Mouse (Mus musculus): ENCODE results near the gene Sept9. TPM values are rescaled to one million over a fixed set of nuclear protein-coding genes. Genes with fewer than 3 reads are reported as not detected.

Gene Sept9
- polyA plus RNA-seq, 1 experiment from 2014 or later = 96.5 TPM

DNA sequence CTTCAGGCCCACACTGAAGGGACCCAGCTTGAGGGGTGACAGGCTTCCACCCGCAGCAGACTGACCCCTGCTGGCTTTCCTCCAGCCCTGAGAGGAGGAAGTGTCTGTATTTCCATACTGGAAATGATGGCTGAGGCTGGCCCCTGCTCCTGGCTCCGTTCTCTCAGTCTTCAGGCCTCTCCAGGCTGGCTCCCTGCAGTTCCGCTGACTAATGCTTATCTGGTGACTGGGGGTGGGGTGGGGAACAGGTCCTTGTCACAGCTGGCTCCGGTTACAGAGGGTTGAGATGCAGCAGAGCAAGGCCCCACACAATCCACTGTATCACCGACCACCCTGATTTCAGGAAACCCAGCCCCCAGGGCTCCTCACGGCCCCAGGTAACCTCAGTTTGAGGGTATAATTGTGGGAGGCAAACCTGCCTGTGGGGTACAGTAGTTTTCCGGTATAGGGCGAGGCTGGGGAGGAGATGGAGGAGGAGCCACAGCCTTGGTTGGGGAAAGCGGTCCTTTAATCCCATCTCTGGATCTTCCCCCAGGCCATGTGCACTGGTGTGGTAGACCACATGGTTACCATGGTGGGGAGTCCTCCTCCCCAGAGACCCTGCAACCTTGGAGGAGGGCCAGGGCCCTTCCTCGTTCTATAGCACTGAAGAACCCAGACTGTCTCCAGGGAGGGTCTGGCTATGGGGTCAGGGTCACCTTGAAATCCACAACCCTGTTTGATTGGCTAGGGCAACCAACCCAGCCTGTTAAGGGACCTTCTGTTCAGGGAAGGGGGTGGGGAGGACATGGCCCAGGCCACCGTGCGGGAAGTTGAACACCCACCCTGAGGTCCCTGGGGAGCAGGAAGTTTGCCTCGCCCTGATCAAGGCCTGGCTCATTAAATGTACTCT lies 108.7 kb downstream of the Sept9 start:
- Histone ChIP-seq H3K27me3 (ENCODE audit: control insufficient read depth, insufficient read depth, low read length) (no peaks in the 10 kb centered on the region), H3K27ac (peak overlapping the region; percentile 63), H3K4me3 (replicated peaks; ENCODE audit: low read length) (no peak overlapping the region), H3K4me2 (replicated peaks) (no peak overlapping the region), H3K9ac (peak overlapping the region; percentile 10; the same call in 1 of the 2 replicates), H3K9me3 (ENCODE audit: control insufficient read depth, low read length) (no peaks in the 10 kb centered on the region), H3K36me3 (replicated peaks; ENCODE audit: control insufficient read depth, insufficient read depth) (no peaks in the 10 kb centered on the region), H3K4me1 (replicated peaks; ENCODE audit: control insufficient read depth, insufficient read depth, low read length) (peaks cover 31% of the 10 kb centered on the region)
- DNase-seq (ENCODE audit: low spot score) = no peak
- WGBS = 41% methylated on average over 13 of the region's 13 CpGs
- no peak for ATAC-seq (ENCODE audit: low FRiP score)

DNA sequence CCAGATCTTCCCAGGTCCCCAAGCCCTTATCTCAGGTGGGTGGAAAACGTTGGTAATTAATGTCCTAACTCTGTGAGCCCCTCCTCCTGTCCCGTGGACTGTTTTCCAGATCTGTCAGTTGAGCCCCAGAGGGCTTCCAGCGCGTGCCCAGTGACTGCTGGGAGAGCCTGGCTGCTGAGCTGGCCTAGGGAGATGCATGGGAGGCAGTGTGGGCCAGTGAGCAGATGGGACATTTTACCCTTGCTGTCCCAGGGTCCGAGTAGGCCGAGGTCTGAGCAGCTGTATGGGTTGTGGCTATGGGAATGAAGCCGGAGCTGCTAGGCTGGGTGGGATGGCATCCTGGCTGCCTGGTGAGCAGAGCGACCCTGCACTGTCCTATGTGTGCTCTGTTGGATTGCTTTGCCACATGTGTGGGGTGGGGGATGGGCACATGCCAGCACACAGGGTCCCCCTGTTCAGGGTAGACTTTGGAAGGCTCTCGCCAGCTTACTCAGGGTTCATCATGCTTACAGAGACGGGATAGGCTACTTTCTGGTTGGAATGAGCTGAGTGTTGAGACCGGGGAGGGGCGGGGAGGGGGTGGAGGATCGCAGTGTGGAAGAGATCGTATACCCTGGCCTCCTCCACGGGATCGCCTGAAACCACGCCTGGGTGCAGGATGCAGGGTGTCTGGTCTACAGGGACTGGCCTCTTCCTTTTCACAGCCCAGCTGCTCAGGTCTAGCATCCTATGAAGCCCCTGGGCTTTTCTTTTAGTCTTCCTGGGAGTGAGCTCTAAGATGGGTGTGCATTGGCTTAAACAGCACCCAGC lies 109.9 kb downstream of the Sept9 start:
- 70% methylated on average over 17 of the region's 17 CpGs for WGBS
- no peak for DNase-seq (ENCODE audit: low spot score)
- H3K4me2 ChIP-seq (replicated peaks) = no peak overlapping the region
- no peaks in the 10 kb centered on the region for H3K9me3 ChIP-seq (ENCODE audit: control insufficient read depth, low read length)
- H3K4me1 ChIP-seq (replicated peaks; ENCODE audit: control insufficient read depth, insufficient read depth, low read length) = peaks cover 35% of the 10 kb centered on the region
- H3K27ac ChIP-seq = no peak overlapping the region
- no peaks in the 10 kb centered on the region for H3K27me3 ChIP-seq (ENCODE audit: control insufficient read depth, insufficient read depth, low read length)
- H3K9ac ChIP-seq = no peak overlapping the region
- ATAC-seq (ENCODE audit: low FRiP score) = no peak
- H3K4me3 ChIP-seq (replicated peaks; ENCODE audit: low read length) = no peak overlapping the region
- no peaks in the 10 kb centered on the region for H3K36me3 ChIP-seq (replicated peaks; ENCODE audit: control insufficient read depth, insufficient read depth)

DNA sequence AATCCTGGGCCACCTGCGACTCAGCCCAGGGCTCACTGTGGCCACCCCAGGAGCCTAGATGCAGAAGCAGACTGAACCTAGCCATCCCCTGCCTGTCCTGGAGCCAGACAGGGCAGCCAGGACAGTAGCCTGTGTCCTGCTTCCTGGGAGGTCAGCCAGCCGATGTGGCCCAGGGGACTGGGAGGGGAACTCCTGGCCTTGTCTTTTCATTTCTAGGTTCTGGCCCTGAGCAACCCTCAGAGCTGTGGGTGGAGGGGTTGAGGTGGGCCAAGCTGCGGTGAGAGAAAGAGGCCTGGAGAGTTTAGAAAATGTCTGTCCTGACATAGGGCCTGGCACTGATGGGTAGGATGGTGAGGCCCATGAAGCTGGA lies 110.4 kb downstream of the Sept9 start:
- Histone ChIP-seq H3K4me1 (replicated peaks; ENCODE audit: control insufficient read depth, insufficient read depth, low read length) (peaks cover 35% of the 10 kb centered on the region), H3K4me2 (replicated peaks) (no peak overlapping the region), H3K36me3 (replicated peaks; ENCODE audit: control insufficient read depth, insufficient read depth) (no peaks in the 10 kb centered on the region), H3K9ac (no peak overlapping the region), H3K9me3 (ENCODE audit: control insufficient read depth, low read length) (no peaks in the 10 kb centered on the region), H3K27me3 (ENCODE audit: control insufficient read depth, insufficient read depth, low read length) (no peaks in the 10 kb centered on the region), H3K4me3 (replicated peaks; ENCODE audit: low read length) (no peak overlapping the region), H3K27ac (no peak overlapping the region)
- 84% methylated on average over 3 of the region's 3 CpGs for WGBS
- DNase-seq (ENCODE audit: low spot score) (no peak), ATAC-seq (ENCODE audit: low FRiP score) (no peak)

DNA sequence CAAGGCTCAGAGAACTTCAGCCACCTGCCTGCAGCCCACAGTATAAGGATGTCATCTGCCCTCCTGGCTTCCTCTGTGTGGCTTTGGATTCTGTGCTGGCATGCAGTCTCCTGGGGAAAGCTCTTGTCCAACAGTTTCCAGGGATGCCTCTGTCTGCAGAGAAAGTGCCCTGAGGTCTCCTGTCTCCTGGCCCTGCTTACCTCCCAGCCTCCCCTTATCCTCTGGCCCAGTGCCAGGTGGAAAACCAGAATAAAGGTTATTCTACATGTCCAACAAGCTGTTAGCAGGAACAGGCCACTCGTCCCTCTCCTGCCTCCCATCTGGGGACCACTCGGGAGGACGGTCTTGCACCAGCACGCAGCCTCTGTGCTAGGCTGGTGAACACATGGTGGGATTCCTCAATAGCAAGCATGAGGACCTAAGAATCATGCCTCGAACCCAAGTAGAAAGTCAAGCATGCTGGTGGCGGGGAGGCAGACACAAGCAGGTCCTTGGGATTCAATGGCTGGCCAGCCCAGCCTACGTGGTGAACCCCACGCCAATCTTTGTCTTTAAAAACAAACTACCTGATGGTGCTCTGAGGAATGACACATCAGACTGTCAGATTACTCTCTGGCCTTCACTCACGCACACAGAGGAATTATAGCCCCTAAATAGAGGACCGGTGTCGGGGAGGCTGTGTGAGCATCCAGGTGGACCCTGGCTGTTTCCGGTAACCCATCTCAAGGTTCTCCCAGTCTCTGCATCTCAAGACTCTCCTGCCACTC lies 111.1 kb downstream of the Sept9 start:
- H3K27me3 ChIP-seq (ENCODE audit: control insufficient read depth, insufficient read depth, low read length) = no peaks in the 10 kb centered on the region
- H3K9ac ChIP-seq = no peak overlapping the region
- no peak overlapping the region for H3K4me3 ChIP-seq (replicated peaks; ENCODE audit: low read length)
- ATAC-seq (ENCODE audit: low FRiP score) (no peak), DNase-seq (ENCODE audit: low spot score) (no peak)
- no peak overlapping the region for H3K27ac ChIP-seq
- no peaks in the 10 kb centered on the region for H3K9me3 ChIP-seq (ENCODE audit: control insufficient read depth, low read length)
- 80% methylated on average over 12 of the region's 12 CpGs for WGBS
- H3K36me3 ChIP-seq (replicated peaks; ENCODE audit: control insufficient read depth, insufficient read depth) = no peaks in the 10 kb centered on the region
- H3K4me1 ChIP-seq (replicated peaks; ENCODE audit: control insufficient read depth, insufficient read depth, low read length) = peaks cover 35% of the 10 kb centered on the region
- no peak overlapping the region for H3K4me2 ChIP-seq (replicated peaks)

DNA sequence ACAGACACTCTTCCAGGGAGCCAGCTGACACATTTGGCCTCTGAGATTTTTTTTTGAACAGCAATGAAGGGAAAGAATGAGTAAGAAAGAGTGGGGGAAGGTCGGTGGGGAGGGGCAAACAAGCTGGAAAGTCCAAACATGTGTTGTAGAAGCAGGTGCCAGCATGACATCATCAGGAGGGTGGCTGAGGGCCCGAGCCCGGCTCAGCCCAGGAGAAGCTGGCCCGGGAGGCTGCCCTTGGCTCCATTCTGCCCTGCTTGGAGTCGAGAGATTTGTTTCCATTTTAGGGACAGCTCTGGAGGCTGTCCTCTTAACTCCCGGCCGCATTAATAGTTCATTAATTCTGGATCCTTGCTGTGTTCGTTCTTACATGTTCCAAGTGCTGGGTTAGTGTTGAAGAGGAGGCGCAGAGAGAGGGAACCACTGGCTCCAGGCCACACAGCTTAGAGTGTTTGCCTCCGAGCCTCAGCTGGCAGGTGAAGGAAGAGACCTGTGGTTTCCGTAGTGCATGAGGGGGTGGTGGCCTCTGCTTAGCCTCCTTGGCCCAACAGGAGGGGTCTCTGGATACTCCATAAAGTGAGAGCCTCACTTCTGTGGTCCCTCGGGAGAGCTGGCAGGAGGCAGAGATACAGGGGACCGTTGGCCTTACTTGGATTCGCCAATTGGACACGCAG lies 111.8 kb downstream of the Sept9 start:
- Histone ChIP-seq H3K27ac (peak overlapping the region; percentile 21), H3K27me3 (ENCODE audit: control insufficient read depth, insufficient read depth, low read length) (no peaks in the 10 kb centered on the region), H3K4me2 (replicated peaks) (no peak overlapping the region), H3K36me3 (replicated peaks; ENCODE audit: control insufficient read depth, insufficient read depth) (no peaks in the 10 kb centered on the region), H3K9ac (no peak overlapping the region), H3K9me3 (ENCODE audit: control insufficient read depth, low read length) (no peaks in the 10 kb centered on the region), H3K4me1 (replicated peaks; ENCODE audit: control insufficient read depth, insufficient read depth, low read length) (peaks cover 35% of the 10 kb centered on the region), H3K4me3 (replicated peaks; ENCODE audit: low read length) (no peak overlapping the region)
- no peak for DNase-seq (ENCODE audit: low spot score)
- WGBS = 62% methylated on average over 15 of the region's 15 CpGs
- 0 out of 2 replicates have a peak, but pooled peaks have one; percentile 36 for ATAC-seq (ENCODE audit: low FRiP score)

DNA sequence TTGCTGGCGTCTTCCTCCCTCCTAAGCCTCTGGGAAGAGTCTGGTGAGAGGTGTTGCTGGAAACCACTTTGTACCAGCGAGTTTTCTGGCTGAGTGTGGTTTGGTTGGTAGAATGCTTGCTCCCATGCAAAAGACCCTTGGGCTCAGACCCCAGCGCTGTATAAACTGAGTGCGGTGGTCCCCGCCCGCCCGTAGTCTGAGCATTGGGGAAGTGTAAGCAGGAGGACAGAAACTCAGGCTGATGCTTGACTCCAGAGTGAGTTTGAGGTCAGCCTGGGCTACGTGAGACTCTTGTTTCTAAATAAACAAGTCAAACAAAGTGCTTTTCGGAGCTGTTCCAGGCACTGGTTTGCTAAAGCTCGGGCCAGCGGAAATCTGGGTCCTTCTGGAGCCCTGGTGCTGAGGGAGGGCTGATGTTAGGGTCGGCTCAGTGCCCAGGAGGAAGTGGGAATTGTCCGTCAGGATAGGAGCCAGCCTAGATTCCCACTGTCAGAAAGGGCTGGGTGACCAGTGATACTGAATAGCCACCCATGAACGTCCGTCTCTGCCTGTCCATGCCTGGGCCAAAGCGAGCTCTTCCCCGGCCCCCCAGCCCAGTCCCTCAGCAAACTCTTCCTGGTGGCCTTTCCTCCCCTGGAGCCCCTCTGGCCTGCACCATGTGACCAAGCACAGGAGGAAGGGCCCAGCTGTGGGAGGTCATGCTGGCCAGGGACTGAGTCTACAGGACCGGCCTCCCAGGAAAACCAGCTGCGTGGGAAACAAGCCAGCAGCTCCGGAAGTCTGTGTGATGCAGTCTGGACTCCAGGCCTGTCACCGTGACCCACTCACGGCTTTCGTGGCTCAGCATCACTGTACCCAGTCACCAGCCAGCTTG lies 112.8 kb downstream of the Sept9 start:
- DNase-seq (ENCODE audit: low spot score) (no peak), ATAC-seq (ENCODE audit: low FRiP score) (no peak)
- no peak overlapping the region for H3K9ac ChIP-seq
- 62% methylated on average over 23 of the region's 23 CpGs for WGBS
- H3K9me3 ChIP-seq (ENCODE audit: control insufficient read depth, low read length) = no peaks in the 10 kb centered on the region
- no peaks in the 10 kb centered on the region for H3K36me3 ChIP-seq (replicated peaks; ENCODE audit: control insufficient read depth, insufficient read depth)
- H3K4me2 ChIP-seq (replicated peaks) = no peak overlapping the region
- peaks cover 44% of the 10 kb centered on the region for H3K4me1 ChIP-seq (replicated peaks; ENCODE audit: control insufficient read depth, insufficient read depth, low read length)
- no peak overlapping the region for H3K4me3 ChIP-seq (replicated peaks; ENCODE audit: low read length)
- H3K27ac ChIP-seq = peak overlapping the region; percentile 27
- H3K27me3 ChIP-seq (ENCODE audit: control insufficient read depth, insufficient read depth, low read length) = no peaks in the 10 kb centered on the region

DNA sequence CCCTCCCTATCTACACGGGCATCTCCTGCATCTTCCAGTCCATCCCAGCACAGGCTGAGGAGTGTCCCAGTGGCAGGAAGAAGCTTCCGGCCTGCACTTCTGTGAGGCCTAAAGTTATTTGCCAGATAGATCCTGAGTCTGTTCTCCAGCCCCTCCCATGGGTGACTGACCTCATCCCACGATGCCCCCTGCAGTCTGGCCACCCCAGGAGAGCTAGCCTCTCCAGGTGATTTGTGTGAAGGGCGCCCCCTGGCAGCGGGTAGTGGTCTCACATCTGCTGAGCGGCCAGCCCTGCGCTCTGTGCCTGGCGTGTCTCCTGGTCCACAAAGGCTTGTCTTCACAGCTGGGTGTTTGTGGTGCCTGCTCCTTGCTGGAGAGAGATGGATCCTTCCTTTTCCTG lies 113.5 kb downstream of the Sept9 start:
- ATAC-seq (ENCODE audit: low FRiP score) = no peak
- Histone ChIP-seq H3K4me2 (replicated peaks) (no peak overlapping the region), H3K4me3 (replicated peaks; ENCODE audit: low read length) (no peak overlapping the region), H3K4me1 (replicated peaks; ENCODE audit: control insufficient read depth, insufficient read depth, low read length) (peaks cover 45% of the 10 kb centered on the region), H3K9ac (peak overlapping the region; percentile 10; the same call in 1 of the 2 replicates), H3K27me3 (ENCODE audit: control insufficient read depth, insufficient read depth, low read length) (no peaks in the 10 kb centered on the region), H3K27ac (peak overlapping the region; percentile 27; the same call in 1 of the 2 replicates), H3K9me3 (ENCODE audit: control insufficient read depth, low read length) (no peaks in the 10 kb centered on the region), H3K36me3 (replicated peaks; ENCODE audit: control insufficient read depth, insufficient read depth) (no peaks in the 10 kb centered on the region)
- DNase-seq (ENCODE audit: low spot score) = no peak
- 43% methylated on average over 8 of the region's 8 CpGs for WGBS

DNA sequence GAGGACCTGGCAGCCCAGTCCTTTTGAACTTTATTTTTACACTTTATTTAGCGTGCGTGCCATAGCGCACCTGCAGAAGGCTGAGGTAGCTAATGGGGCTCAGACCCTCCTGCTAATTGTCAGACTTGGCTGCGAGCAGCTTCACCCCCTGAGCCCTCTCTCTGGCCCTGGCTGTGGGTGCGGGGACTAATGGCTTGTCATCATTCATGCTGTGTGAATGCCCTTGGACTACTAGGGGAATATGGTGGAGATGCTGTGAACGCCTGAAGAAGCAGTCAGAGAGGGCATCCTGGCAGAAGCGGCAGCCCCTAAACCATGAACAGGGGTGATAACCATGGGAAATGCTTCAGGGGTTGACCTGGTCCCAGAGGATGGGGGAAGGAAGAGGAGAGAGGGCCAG lies 114.0 kb downstream of the Sept9 start:
- DNase-seq (ENCODE audit: low spot score) = no peak
- Histone ChIP-seq H3K9me3 (ENCODE audit: control insufficient read depth, low read length) (no peaks in the 10 kb centered on the region), H3K27ac (no peak overlapping the region), H3K9ac (peak overlapping the region; percentile 10; the same call in 1 of the 2 replicates), H3K36me3 (replicated peaks; ENCODE audit: control insufficient read depth, insufficient read depth) (no peaks in the 10 kb centered on the region), H3K4me1 (replicated peaks; ENCODE audit: control insufficient read depth, insufficient read depth, low read length) (peaks cover 44% of the 10 kb centered on the region), H3K27me3 (ENCODE audit: control insufficient read depth, insufficient read depth, low read length) (no peaks in the 10 kb centered on the region), H3K4me3 (replicated peaks; ENCODE audit: low read length) (no peak overlapping the region), H3K4me2 (replicated peaks) (no peak overlapping the region)
- no peak for ATAC-seq (ENCODE audit: low FRiP score)
- 77% methylated on average over 7 of the region's 7 CpGs for WGBS

Measured in hindbrain, embryonic 14.5 days (tissue).